8 mouse cellular contexts compared by ENCODE assay signal in the genomic region with DNA sequence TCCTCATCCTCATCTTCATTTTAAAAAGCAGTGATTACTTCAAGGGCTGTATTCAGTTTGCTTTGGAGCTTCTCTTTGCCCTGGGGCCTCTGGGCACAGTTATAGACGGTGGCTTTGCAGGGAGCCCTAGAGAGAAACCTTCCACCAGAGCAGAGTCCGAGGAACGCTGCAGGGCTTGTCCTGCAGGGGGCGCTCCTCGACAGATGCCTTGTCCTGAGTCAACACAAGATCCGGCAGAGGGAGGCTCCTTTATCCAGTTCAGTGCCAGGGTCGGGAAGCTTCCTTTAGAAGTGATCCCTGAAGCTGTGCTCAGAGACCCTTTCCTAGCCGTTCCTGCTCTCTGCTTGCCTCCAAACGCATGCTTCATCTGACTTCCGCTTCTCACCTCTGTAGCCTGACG. TPM values are rescaled to one million over a fixed set of nuclear protein-coding genes. Genes with fewer than 3 reads are reported as not detected.
DNase-seq lines count a peak whose midpoint lies in the region; ATAC-seq lines count a peak whose summit lies in the region.
"Had no signal": no experiment of that assay in that cellular context is flagged by ENCODE, and none has a peak within 500 bp of the region (broad histone marks: within the 10 kb centered on the region; RNA-seq: fewer than 3 reads in every experiment).

No protein-coding gene starts in this region.

- H3K4me1 ChIP-seq in hindbrain, embryonic 11.5 days (replicated peaks; ENCODE audit: control insufficient read depth, insufficient read depth, low read length), result 0 out of 2 replicates have a peak, but pooled peaks cover 5% of the 10 kb centered on the region

- peaks cover 23% of the 10 kb centered on the region for H3K27me3 ChIP-seq in hindbrain, embryonic 11.5 days (ENCODE audit: control insufficient read depth, insufficient read depth, low read length)

- H3K4me2 ChIP-seq in hindbrain, embryonic 11.5 days (replicated peaks; ENCODE audit: low read depth, low read length), result no peak overlapping the region
- H3K4me2 ChIP-seq: liver, embryonic 15.5 days had no signal

- H3K9ac ChIP-seq in hindbrain, embryonic 11.5 days (ENCODE audit: low read depth, low read length), result no peak overlapping the region
- H3K9ac ChIP-seq: liver, embryonic 15.5 days had no signal

- no peak overlapping the region for H3K4me3 ChIP-seq in hindbrain, embryonic 11.5 days (ENCODE audit: low read depth, low read length)
- H3K4me3 ChIP-seq: liver, embryonic 15.5 days had no signal

- peak; percentile 31 for ATAC-seq in hindbrain, embryonic 11.5 days (ENCODE audit: low FRiP score)

- H3K36me3 ChIP-seq in hindbrain, embryonic 11.5 days (ENCODE audit: control insufficient read depth, insufficient read depth, low read length), result no peaks in the 10 kb centered on the region

- 17% methylated on average over 11 of the region's 11 CpGs for WGBS in hindbrain, embryonic 11.5 days

- no peak overlapping the region for H3K27ac ChIP-seq in hindbrain, embryonic 11.5 days (ENCODE audit: low read depth, low read length)
- H3K27ac ChIP-seq: liver, embryonic 15.5 days had no signal

- H3K9me3 ChIP-seq in hindbrain, embryonic 11.5 days (ENCODE audit: control insufficient read depth, low read length), result no peaks in the 10 kb centered on the region
- H3K9me3 ChIP-seq: liver, embryonic 15.5 days had no signal

- peak; percentile 90 for DNase-seq in adipocyte (ENCODE audit: low spot score)
- DNase-seq in cerebellum, adult 8-10 months, result peak; percentile 51
- peak; percentile 33 to 89 for DNase-seq in frontal cortex, adult 2 months (ENCODE audit: extremely low spot score in 1 of 2, low spot score in 1 of 2)
- DNase-seq in hindbrain, embryonic 11.5 days (ENCODE audit: low spot score), result peak; percentile 89
- peak; percentile 86 to 87 for DNase-seq in layer of hippocampus, postnatal 10 days (ENCODE audit: low spot score in 2 of 2)
- peak; percentile 71 to 82 for DNase-seq in lung, postnatal 4 days
- DNase-seq in skeletal muscle tissue, adult 2 months (ENCODE audit: low read depth, low spot score), result peak; percentile 61

RNA-seq across cellular contexts. Expression of gene Cxcl12, which starts 5.5 kb away (rescaled TPM):
- 59.3 and 66.9 TPM in 2 replicates for polyA plus RNA-seq in frontal cortex, adult 2 months (2012; rRNA removed)
- 62.2 and 65.1 TPM in 2 replicates for polyA plus RNA-seq in hindbrain, embryonic 11.5 days (2014; fragmentation: Nextera tagmentation; extraction: Ambion mirVana)
- 10 to 100 TPM; 40.2 to 41.2 TPM for total RNA-seq in layer of hippocampus, postnatal 10 days (2021)
